Mouse (Mus musculus): ENCODE measurements at regions not wholly inside any gene's neighbourhood (a gene's known extent, or its start where the extent isn't known, plus 50 kb on each side); places are given as distances from the start of the nearest gene placed in this dataset.

DNA sequence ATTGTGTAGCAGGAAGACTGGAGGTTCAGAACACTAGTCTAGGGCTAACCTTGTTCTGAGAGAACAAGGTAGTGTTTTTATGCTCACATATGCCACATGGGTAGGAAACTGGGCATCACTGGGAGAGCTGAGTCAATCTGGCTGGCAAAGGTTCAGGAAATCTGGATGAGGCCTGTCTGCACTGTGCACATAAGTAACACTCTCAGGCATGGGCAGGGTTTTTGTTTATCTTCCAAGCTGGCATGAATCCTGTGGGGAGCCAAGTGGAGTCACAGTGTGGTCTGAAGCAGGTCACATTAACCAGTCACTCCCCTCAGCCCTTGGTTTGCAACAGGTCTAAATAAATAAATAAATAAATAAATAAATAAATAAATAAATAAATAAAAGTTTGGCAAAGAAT, 53.0 kb upstream of the Nt5e start:
- Histone ChIP-seq H3K27ac (ENCODE audit: control insufficient read depth, low read depth, low read length) (no peak overlapping the region), H3K9me3 (replicated peaks; ENCODE audit: insufficient read depth, low read length) (no peaks in the 10 kb centered on the region), H3K4me1 (ENCODE audit: control insufficient read depth in 1 of 2, insufficient read depth in 2 of 2, low read length in 2 of 2) (no peaks in the 10 kb centered on the region), H3K4me3 (ENCODE audit: control insufficient read depth in 1 of 2, insufficient read depth in 1 of 2, low read depth in 2 of 2, low read length in 2 of 2) (no peak overlapping the region), H3K79me2 (ENCODE audit: control insufficient read depth, insufficient read depth, low read length, poor library complexity) (no peaks in the 10 kb centered on the region), H3K9ac (ENCODE audit: control insufficient read depth, low read depth, low read length, poor library complexity, severe bottlenecking) (no peak overlapping the region), H3K36me3 (ENCODE audit: control insufficient read depth in 1 of 2, insufficient read depth in 2 of 2, low read length in 2 of 2) (no peaks in the 10 kb centered on the region), H3K27me3 (ENCODE audit: control insufficient read depth in 1 of 2, insufficient read depth in 2 of 2, low read length in 2 of 2) (no peaks in the 10 kb centered on the region)
- no peak for DNase-seq (ENCODE audit: low read depth, low spot score)
- no peak for TF ChIP-seq CHD1 (IDR thresholded peaks at IDR 0.05; ENCODE audit: low read depth, low read length)
- TF ChIP-seq KAT2A (conservative IDR thresholded peaks at IDR 0.05; ENCODE audit: low read depth, low read length): no peak
- no peak for TF ChIP-seq TBP (IDR thresholded peaks at IDR 0.05; ENCODE audit: low read depth, low read length)
- no peak for TF ChIP-seq POLR2AphosphoS2 (IDR thresholded peaks at IDR 0.05; ENCODE audit: low read length)
- TF ChIP-seq EP300 (IDR thresholded peaks at IDR 0.05; ENCODE audit: low read depth in 1 of 2, low read length in 2 of 2): no peak
- TF ChIP-seq ZKSCAN1 (IDR thresholded peaks at IDR 0.05; ENCODE audit: low read depth, low read length): no peak
- no peak for TF ChIP-seq E2F4 (IDR thresholded peaks at IDR 0.05; ENCODE audit: borderline replicate concordance, low read depth, low read length)
- TF ChIP-seq MYB (IDR thresholded peaks at IDR 0.05; ENCODE audit: low read depth, low read length): no peak
- TF ChIP-seq SIN3A (IDR thresholded peaks at IDR 0.05; ENCODE audit: low read length): no peak
- TF ChIP-seq TCF12 (IDR thresholded peaks at IDR 0.05; ENCODE audit: low read depth, low read length): no peak
- no peak for TF ChIP-seq CTCF (IDR thresholded peaks at IDR 0.05 in 2 of 3, conservative IDR thresholded peaks at IDR 0.05 in 1 of 3; ENCODE audit: control insufficient read depth in 1 of 3, insufficient read depth in 1 of 3, low read depth in 2 of 3, low read length in 3 of 3, poor library complexity in 1 of 3, severe bottlenecking in 1 of 3)
- TF ChIP-seq MAX (IDR thresholded peaks at IDR 0.05; ENCODE audit: low read length): no peak
- TF ChIP-seq USF2 (IDR thresholded peaks at IDR 0.05; ENCODE audit: borderline replicate concordance in 1 of 2, insufficient read depth in 1 of 2, low read depth in 1 of 2, low read length in 2 of 2): no peak
- no peak for TF ChIP-seq NRF1 (IDR thresholded peaks at IDR 0.05; ENCODE audit: insufficient read depth, low read depth, low read length, poor library complexity, severe bottlenecking)
- TF ChIP-seq ZNF384 (IDR thresholded peaks at IDR 0.05; ENCODE audit: low read depth, low read length): no peak
- no peak for TF ChIP-seq ZMIZ1 (IDR thresholded peaks at IDR 0.05; ENCODE audit: low read depth, low read length)
- no peak for TF ChIP-seq MEF2A (IDR thresholded peaks at IDR 0.05; ENCODE audit: extremely low read depth, insufficient replicate concordance, low read depth, low read length, poor library complexity, severe bottlenecking)
- no peak for TF ChIP-seq GABPA (IDR thresholded peaks at IDR 0.05; ENCODE audit: low read depth, low read length)
- TF ChIP-seq NELFE (IDR thresholded peaks at IDR 0.05; ENCODE audit: low read depth, low read length): no peak
- no peak for TF ChIP-seq MXI1 (IDR thresholded peaks at IDR 0.05; ENCODE audit: low read depth, low read length)

DNA sequence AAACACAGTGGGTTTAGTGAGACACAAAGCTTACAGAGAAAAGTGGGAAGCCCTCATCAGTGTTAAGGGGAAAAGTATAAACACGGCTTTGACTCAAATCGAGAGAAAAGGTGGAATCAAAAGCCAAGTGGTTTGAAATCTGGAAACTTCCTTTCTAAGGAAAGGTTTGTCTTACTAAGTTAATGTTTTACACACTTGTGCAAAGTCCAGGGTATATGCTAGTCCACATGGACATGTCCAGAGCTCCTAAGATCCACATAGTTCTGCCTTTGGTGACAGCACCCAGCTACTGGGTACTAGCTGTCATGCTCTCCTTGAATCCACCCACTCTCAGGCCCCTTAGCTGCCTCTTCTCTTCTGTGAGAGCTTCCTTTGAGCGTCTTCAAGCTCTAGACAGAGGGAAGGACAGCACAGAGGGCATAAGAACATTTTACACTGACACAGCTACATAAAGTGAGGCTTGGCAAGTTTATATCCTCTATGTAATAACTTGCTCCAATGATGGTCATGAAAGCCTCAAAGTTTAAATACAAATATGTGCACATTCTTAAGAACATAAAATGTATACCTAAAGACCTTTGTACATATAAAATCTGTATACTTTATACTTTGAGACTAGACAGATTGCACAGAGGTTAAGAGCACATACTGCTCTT, 52.2 kb upstream of the Nt5e start:
- Histone ChIP-seq H3K4me3 (ENCODE audit: control insufficient read depth in 1 of 2, insufficient read depth in 1 of 2, low read depth in 2 of 2, low read length in 2 of 2) (no peak overlapping the region), H3K79me2 (ENCODE audit: control insufficient read depth, insufficient read depth, low read length, poor library complexity) (no peaks in the 10 kb centered on the region), H3K9ac (ENCODE audit: control insufficient read depth, low read depth, low read length, poor library complexity, severe bottlenecking) (no peak overlapping the region), H3K36me3 (ENCODE audit: control insufficient read depth in 1 of 2, insufficient read depth in 2 of 2, low read length in 2 of 2) (no peaks in the 10 kb centered on the region), H3K9me3 (replicated peaks; ENCODE audit: insufficient read depth, low read length) (no peaks in the 10 kb centered on the region), H3K27me3 (ENCODE audit: control insufficient read depth in 1 of 2, insufficient read depth in 2 of 2, low read length in 2 of 2) (no peaks in the 10 kb centered on the region), H3K27ac (ENCODE audit: control insufficient read depth, low read depth, low read length) (no peak overlapping the region), H3K4me1 (ENCODE audit: control insufficient read depth in 1 of 2, insufficient read depth in 2 of 2, low read length in 2 of 2) (no peaks in the 10 kb centered on the region)
- no peak for DNase-seq (ENCODE audit: low read depth, low spot score)
- TF ChIP-seq ETS1 (IDR thresholded peaks at IDR 0.05; ENCODE audit: low read depth, low read length) (no peak), MAFK (IDR thresholded peaks at IDR 0.05; ENCODE audit: borderline replicate concordance, low read depth, low read length) (no peak), MAX (IDR thresholded peaks at IDR 0.05; ENCODE audit: low read length) (no peak), UBTF (IDR thresholded peaks at IDR 0.05; ENCODE audit: borderline replicate concordance, insufficient read depth, low read depth, low read length) (no peak), RCOR1 (IDR thresholded peaks at IDR 0.05; ENCODE audit: low read depth, low read length) (no peak), SIN3A (IDR thresholded peaks at IDR 0.05; ENCODE audit: low read length) (no peak), EP300 (IDR thresholded peaks at IDR 0.05; ENCODE audit: low read depth in 1 of 2, low read length in 2 of 2) (no peak), TCF12 (IDR thresholded peaks at IDR 0.05; ENCODE audit: low read depth, low read length) (no peak), NRF1 (IDR thresholded peaks at IDR 0.05; ENCODE audit: insufficient read depth, low read depth, low read length, poor library complexity, severe bottlenecking) (no peak), ZC3H11A (IDR thresholded peaks at IDR 0.05; ENCODE audit: low read depth, low read length) (no peak), POLR2AphosphoS5 (IDR thresholded peaks at IDR 0.05; ENCODE audit: borderline replicate concordance, low read depth, low read length) (no peak), ZNF384 (IDR thresholded peaks at IDR 0.05; ENCODE audit: low read depth, low read length) (no peak), KAT2A (conservative IDR thresholded peaks at IDR 0.05; ENCODE audit: low read depth, low read length) (no peak)
